Mouse (Mus musculus) ovary, adult 18-20 months (tissue): ENCODE data around the gene Gm20738.
"Not testable (repeated sequence)": the region's sequence is repeated elsewhere in the genome, so short reads cannot be mapped to it uniquely, and the experiment has no call there.

Experiments used
- DNase-seq: peaks from one replicate; pipeline ENCODE4 v3.0.0; 2022; ENCODE audit warnings: low spot score, mixed read lengths

Gm20738 gene

DNA sequence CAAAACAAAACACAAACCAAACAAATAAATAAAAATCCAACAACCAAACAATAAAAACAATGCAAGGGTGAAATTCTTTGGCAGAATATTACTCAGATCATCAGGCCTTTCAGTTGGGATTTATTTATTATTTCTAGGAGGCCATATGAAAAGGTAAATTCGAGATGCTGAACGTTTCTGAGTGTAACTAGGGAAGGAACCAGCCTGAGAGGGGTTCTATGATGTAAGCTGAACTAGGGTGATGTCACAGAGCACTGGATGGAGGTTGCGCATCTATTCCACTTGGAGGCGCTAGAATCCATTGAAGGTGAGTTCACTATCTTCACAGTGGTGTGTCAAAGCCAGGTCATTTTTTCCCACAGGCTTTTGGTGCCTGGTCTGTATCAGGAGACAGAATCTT is at the start of gene Gm20738:
TSS of gene Gm20738 (plus strand) at position 301 of the 400 bp plus-strand sequence.
- not testable (repeated sequence) for DNase-seq
